Mouse (Mus musculus): ENCODE measurements at regions not wholly inside any gene's neighbourhood (a gene's known extent, or its start where the extent isn't known, plus 50 kb on each side); places are given as distances from the start of the nearest gene placed in this dataset.

DNA sequence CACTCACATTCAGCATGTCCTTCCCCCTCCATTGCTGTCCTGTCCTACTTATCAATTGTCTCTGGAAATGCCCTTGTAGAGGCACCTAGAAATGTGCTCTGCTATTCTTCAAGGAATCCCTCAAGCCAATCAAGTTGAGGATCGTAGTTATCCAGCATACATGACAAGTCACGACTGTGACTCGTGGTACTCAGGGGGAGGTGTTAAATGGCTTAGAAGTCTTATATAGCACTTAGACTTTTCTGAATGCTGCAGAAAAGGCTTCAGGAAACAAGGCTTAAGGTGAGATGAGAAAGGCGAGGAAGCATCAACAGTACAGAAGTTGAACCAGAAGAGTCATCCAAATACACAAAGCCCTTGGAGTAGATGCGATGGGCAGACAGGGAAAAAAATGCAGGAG is 467.5 kb upstream of the Smim15 start:
- DNase-seq = no peak
- TF ChIP-seq CTCF (IDR thresholded peaks at IDR 0.05; ENCODE audit: borderline replicate concordance, insufficient read depth, low read depth, low read length) (no peak), POLR2A (IDR thresholded peaks at IDR 0.05; ENCODE audit: borderline replicate concordance, insufficient read depth, low read length) (no peak)
- Histone ChIP-seq H3K4me1 (ENCODE audit: control insufficient read depth, insufficient read depth, low read length) (no peaks in the 10 kb centered on the region), H3K4me3 (replicated peaks; ENCODE audit: insufficient read depth, low read depth, low read length) (no peak overlapping the region), H3K27me3 (ENCODE audit: control insufficient read depth, insufficient read depth, low read length) (no peaks in the 10 kb centered on the region), H3K27ac (ENCODE audit: insufficient read depth, low read length) (no peak overlapping the region)
- WGBS = 96% methylated on average over 5 of the region's 5 CpGs

- Histone ChIP-seq H3K27ac (ENCODE audit: insufficient read depth, low read length) (no peak overlapping the region), H3K27me3 (ENCODE audit: control insufficient read depth, insufficient read depth, low read length) (no peaks in the 10 kb centered on the region), H3K4me3 (replicated peaks; ENCODE audit: insufficient read depth, low read depth, low read length) (no peak overlapping the region), H3K4me1 (ENCODE audit: control insufficient read depth, insufficient read depth, low read length) (no peaks in the 10 kb centered on the region)
- DNase-seq = no peak
- TF ChIP-seq CTCF (IDR thresholded peaks at IDR 0.05; ENCODE audit: borderline replicate concordance, insufficient read depth, low read depth, low read length) (no peak), POLR2A (IDR thresholded peaks at IDR 0.05; ENCODE audit: borderline replicate concordance, insufficient read depth, low read length) (no peak)
- 87% methylated on average over 3 of the region's 3 CpGs for WGBS
These were observed 469.2 kb upstream of the Smim15 start for GRCm38 (mm10) chr13:107575025-107575424.

- Histone ChIP-seq H3K27me3 (ENCODE audit: control insufficient read depth, insufficient read depth, low read length) (no peaks in the 10 kb centered on the region), H3K4me1 (ENCODE audit: control insufficient read depth, insufficient read depth, low read length) (no peaks in the 10 kb centered on the region), H3K4me3 (replicated peaks; ENCODE audit: insufficient read depth, low read depth, low read length) (no peak overlapping the region), H3K27ac (ENCODE audit: insufficient read depth, low read length) (no peak overlapping the region)
- WGBS = 36% methylated on average over 9 of the region's 9 CpGs
- DNase-seq = no peak
- TF ChIP-seq POLR2A (IDR thresholded peaks at IDR 0.05; ENCODE audit: borderline replicate concordance, insufficient read depth, low read length) (no peak), CTCF (IDR thresholded peaks at IDR 0.05; ENCODE audit: borderline replicate concordance, insufficient read depth, low read depth, low read length) (no peak)
These were observed 470.5 kb upstream of the Smim15 start for GRCm38 (mm10) chr13:107573499-107574355.

- Histone ChIP-seq H3K4me3 (replicated peaks; ENCODE audit: insufficient read depth, low read depth, low read length) (no peak overlapping the region), H3K27me3 (ENCODE audit: control insufficient read depth, insufficient read depth, low read length) (no peaks in the 10 kb centered on the region), H3K27ac (ENCODE audit: insufficient read depth, low read length) (no peak overlapping the region), H3K4me1 (ENCODE audit: control insufficient read depth, insufficient read depth, low read length) (no peaks in the 10 kb centered on the region)
- WGBS = 91% methylated on average over 10 of the region's 10 CpGs
- DNase-seq = no peak
- TF ChIP-seq CTCF (IDR thresholded peaks at IDR 0.05; ENCODE audit: borderline replicate concordance, insufficient read depth, low read depth, low read length) (no peak), POLR2A (IDR thresholded peaks at IDR 0.05; ENCODE audit: borderline replicate concordance, insufficient read depth, low read length) (no peak)
These were observed 472.7 kb upstream of the Smim15 start for GRCm38 (mm10) chr13:107571539-107571938.

DNA sequence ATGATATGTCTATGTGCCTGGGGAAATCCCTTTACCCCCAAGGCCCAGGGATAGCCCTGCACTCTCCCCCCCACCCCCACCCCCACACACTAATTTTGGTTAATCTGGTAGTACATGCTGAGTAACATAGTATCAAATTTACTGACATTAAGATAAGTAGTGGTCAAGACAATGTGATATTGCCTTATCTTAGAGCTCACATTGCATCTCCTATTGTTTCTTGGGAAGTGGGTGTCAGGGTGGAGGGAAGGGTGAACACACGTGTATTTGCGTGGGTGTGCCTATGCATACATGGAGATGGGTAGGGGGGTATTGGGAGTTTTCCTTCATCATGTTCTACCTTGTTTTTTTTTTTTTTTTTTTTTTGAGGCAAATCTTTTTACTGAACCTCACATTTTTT is 474.8 kb upstream of the Smim15 start:
- no peaks in the 10 kb centered on the region for H3K27me3 ChIP-seq (ENCODE audit: control insufficient read depth, insufficient read depth, low read length)
- no peak overlapping the region for H3K27ac ChIP-seq (ENCODE audit: insufficient read depth, low read length)
- WGBS = 92% methylated on average over 2 of the region's 2 CpGs
- H3K4me1 ChIP-seq (ENCODE audit: control insufficient read depth, insufficient read depth, low read length) = no peaks in the 10 kb centered on the region
- H3K4me3 ChIP-seq (replicated peaks; ENCODE audit: insufficient read depth, low read depth, low read length) = no peak overlapping the region
- TF ChIP-seq CTCF (IDR thresholded peaks at IDR 0.05; ENCODE audit: borderline replicate concordance, insufficient read depth, low read depth, low read length) (no peak), POLR2A (IDR thresholded peaks at IDR 0.05; ENCODE audit: borderline replicate concordance, insufficient read depth, low read length) (no peak)
- DNase-seq = no peak

GRCm38 (mm10) chr13:107568701-107569121 is 475.5 kb upstream of the Smim15 start:
- Histone ChIP-seq H3K4me1 (ENCODE audit: control insufficient read depth, insufficient read depth, low read length) (no peaks in the 10 kb centered on the region), H3K27ac (ENCODE audit: insufficient read depth, low read length) (no peak overlapping the region), H3K27me3 (ENCODE audit: control insufficient read depth, insufficient read depth, low read length) (no peaks in the 10 kb centered on the region), H3K4me3 (replicated peaks; ENCODE audit: insufficient read depth, low read depth, low read length) (no peak overlapping the region)
- 77% methylated on average over 7 of the region's 7 CpGs for WGBS
- TF ChIP-seq POLR2A (IDR thresholded peaks at IDR 0.05; ENCODE audit: borderline replicate concordance, insufficient read depth, low read length) (no peak), CTCF (IDR thresholded peaks at IDR 0.05; ENCODE audit: borderline replicate concordance, insufficient read depth, low read depth, low read length) (no peak)
- no peak for DNase-seq

DNA sequence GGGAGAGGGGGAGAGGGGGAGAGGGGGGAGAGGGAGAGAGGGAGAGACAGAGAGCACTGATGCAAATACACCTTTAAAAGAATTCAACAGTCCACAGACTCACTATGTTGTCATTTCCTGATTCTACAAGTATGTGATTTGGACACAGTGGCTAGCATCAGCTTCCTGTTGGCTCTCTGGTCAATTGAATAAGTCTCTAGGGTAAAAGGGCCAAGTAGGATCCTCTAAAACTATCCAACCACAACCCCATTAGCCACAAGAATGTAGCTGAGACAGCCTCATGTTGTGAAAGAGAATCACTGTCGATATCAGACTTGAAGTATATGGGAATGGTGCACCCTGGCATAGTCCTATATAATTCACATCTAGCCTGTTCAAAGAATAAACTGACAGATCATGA is 481.8 kb upstream of the Smim15 start:
- H3K27ac ChIP-seq (ENCODE audit: insufficient read depth, low read length) = no peak overlapping the region
- no peaks in the 10 kb centered on the region for H3K27me3 ChIP-seq (ENCODE audit: control insufficient read depth, insufficient read depth, low read length)
- no peak for TF ChIP-seq POLR2A (IDR thresholded peaks at IDR 0.05; ENCODE audit: borderline replicate concordance, insufficient read depth, low read length)
- no peak for TF ChIP-seq CTCF (IDR thresholded peaks at IDR 0.05; ENCODE audit: borderline replicate concordance, insufficient read depth, low read depth, low read length)
- DNase-seq = no peak
- no peak overlapping the region for H3K4me3 ChIP-seq (replicated peaks; ENCODE audit: insufficient read depth, low read depth, low read length)
- no peaks in the 10 kb centered on the region for H3K4me1 ChIP-seq (ENCODE audit: control insufficient read depth, insufficient read depth, low read length)
- 88% methylated on average over 1 of the region's 1 CpGs for WGBS

GRCm38 (mm10) chr13:107561529-107561928 is 482.7 kb upstream of the Smim15 start:
- TF ChIP-seq CTCF (IDR thresholded peaks at IDR 0.05; ENCODE audit: borderline replicate concordance, insufficient read depth, low read depth, low read length) = no peak
- TF ChIP-seq POLR2A (IDR thresholded peaks at IDR 0.05; ENCODE audit: borderline replicate concordance, insufficient read depth, low read length) = no peak
- 64% methylated on average over 2 of the region's 2 CpGs for WGBS
- H3K27me3 ChIP-seq (ENCODE audit: control insufficient read depth, insufficient read depth, low read length) = no peaks in the 10 kb centered on the region
- H3K4me3 ChIP-seq (replicated peaks; ENCODE audit: insufficient read depth, low read depth, low read length) = no peak overlapping the region
- no peak for DNase-seq
- no peak overlapping the region for H3K27ac ChIP-seq (ENCODE audit: insufficient read depth, low read length)
- no peaks in the 10 kb centered on the region for H3K4me1 ChIP-seq (ENCODE audit: control insufficient read depth, insufficient read depth, low read length)

Measured in cerebellum, adult 2 months (tissue).